Mouse (Mus musculus) stomach, postnatal 0 days (tissue): ENCODE measurements around the gene E330017A01Rik. TPM values are rescaled to one million over a fixed set of nuclear protein-coding genes. Genes with fewer than 3 reads are reported as not detected.

Experiments used
- ATAC-seq: fragments of 200-750 bp; cut with Nextera tagmentation; 2 replicates; pipeline ENCODE4 v1.8.0; 2017; ENCODE audit not compliant: low FRiP score, low TSS enrichment
- DNase-seq: peaks from one replicate; pipeline ENCODE4 v3.0.0-alpha.2; 2016; ENCODE audit warnings: low spot score
- H3K27ac ChIP-seq: fragments of 300-500 bp; sonication (generic); replicated peaks from 2 replicates; pipeline ENCODE4 v1.5.1; 2014; ENCODE audit warnings: mild to moderate bottlenecking, control low read depth
- H3K27me3 ChIP-seq: fragments of 300-500 bp; sonication (generic); 2 replicates; pipeline ENCODE4 v1.6.1; 2014; ENCODE audit warnings: low read length; ENCODE audit not compliant: control insufficient read depth, insufficient read depth
- H3K36me3 ChIP-seq: fragments of 300-500 bp; sonication (generic); 2 replicates; pipeline ENCODE4 v1.6.1; 2014; ENCODE audit warnings: low read length, mixed read lengths; ENCODE audit not compliant: control insufficient read depth, insufficient read depth
- H3K4me1 ChIP-seq: fragments of 300-500 bp; sonication (generic); replicated peaks from 2 replicates; pipeline ENCODE4 v1.6.1; 2014; ENCODE audit warnings: antibody characterized with exemption; ENCODE audit not compliant: control insufficient read depth, insufficient read depth
- H3K4me2 ChIP-seq: fragments of 300-500 bp; sonication (generic); replicated peaks from 2 replicates; pipeline ENCODE4 v1.6.1; 2014; ENCODE audit warnings: low read depth, mild to moderate bottlenecking, control low read depth, moderate library complexity
- H3K4me3 ChIP-seq: fragments of 300-500 bp; sonication (generic); 2 replicates; pipeline ENCODE4 v1.5.1; 2014; ENCODE audit warnings: low read depth, low read length, control low read depth
- H3K9ac ChIP-seq: fragments of 300-500 bp; sonication (generic); 2 replicates; pipeline ENCODE4 v1.6.1; 2014; ENCODE audit warnings: mild to moderate bottlenecking, low read length, control low read depth, mixed read lengths
- H3K9me3 ChIP-seq: fragments of 300-500 bp; sonication (generic); 2 replicates; pipeline ENCODE4 v1.6.1; 2016; ENCODE audit warnings: low read length; ENCODE audit not compliant: control insufficient read depth
- CTCF ChIP-seq: IDR thresholded peaks from 2 replicates; pipeline ENCODE4 v1.5.1; 2016; ENCODE audit warnings: antibody characterized with exemption, low read depth, mild to moderate bottlenecking, moderate library complexity
- EP300 ChIP-seq: optimal IDR thresholded peaks from 2 replicates; pipeline ENCODE3; 2016; ENCODE audit warnings: antibody characterized with exemption
- WGBS: fragments of 180-500 bp; shearing (Covaris S2); extraction: QIAGEN DNeasy Blood & Tissue Kit; methylation state at CpG from one replicate; pipeline ENCODE4 v1.1.7; 2014; 5-methylcytosine and 5-hydroxymethylcytosine counted together
- polyA plus RNA-seq: library from polyadenylated mRNA; unstranded; fragments of >200 nt; fragmentation: Nextera tagmentation; extraction: Ambion mirVana; gene quantifications from 2 replicates; pipeline ENCODE4 v1.2.1, GENCODE M21; 2015

The E330017A01Rik gene
- polyA plus RNA-seq, 1 experiment from 2014 or later = not detected

DNA sequence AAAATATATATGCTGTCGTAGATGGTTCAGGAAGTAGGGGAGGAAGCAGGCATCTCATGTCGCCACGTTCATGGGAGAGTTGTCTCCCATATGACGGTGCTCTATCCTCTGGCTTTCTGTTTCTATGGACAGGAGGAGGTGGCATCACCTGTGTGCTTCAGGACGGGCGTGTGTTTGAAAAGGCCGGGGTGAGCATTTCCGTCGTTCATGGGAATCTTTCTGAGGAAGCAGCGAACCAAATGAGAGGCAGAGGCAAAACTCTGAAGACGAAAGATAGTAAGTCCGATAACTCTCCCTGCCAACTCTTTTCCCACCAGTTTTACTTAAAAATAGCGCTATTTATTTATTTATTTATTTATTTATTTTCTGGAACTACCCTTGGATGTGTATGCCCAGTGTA lies 33.9 kb upstream of the E330017A01Rik start:
- Histone ChIP-seq H3K9ac (no peak overlapping the region), H3K4me2 (no peak overlapping the region), H3K4me1 (no peaks in the 10 kb centered on the region), H3K27ac (no peak overlapping the region), H3K4me3 (no peak overlapping the region), H3K9me3 (no peaks in the 10 kb centered on the region), H3K27me3 (no peaks in the 10 kb centered on the region), H3K36me3 (peaks cover 10% of the 10 kb centered on the region; the same call in 1 of the 2 replicates)
- TF ChIP-seq EP300 (no peak), CTCF (no peak)
- DNase-seq (no peak), ATAC-seq (no peak)
- WGBS = 89% methylated on average over 13 of the region's 13 CpGs

DNA sequence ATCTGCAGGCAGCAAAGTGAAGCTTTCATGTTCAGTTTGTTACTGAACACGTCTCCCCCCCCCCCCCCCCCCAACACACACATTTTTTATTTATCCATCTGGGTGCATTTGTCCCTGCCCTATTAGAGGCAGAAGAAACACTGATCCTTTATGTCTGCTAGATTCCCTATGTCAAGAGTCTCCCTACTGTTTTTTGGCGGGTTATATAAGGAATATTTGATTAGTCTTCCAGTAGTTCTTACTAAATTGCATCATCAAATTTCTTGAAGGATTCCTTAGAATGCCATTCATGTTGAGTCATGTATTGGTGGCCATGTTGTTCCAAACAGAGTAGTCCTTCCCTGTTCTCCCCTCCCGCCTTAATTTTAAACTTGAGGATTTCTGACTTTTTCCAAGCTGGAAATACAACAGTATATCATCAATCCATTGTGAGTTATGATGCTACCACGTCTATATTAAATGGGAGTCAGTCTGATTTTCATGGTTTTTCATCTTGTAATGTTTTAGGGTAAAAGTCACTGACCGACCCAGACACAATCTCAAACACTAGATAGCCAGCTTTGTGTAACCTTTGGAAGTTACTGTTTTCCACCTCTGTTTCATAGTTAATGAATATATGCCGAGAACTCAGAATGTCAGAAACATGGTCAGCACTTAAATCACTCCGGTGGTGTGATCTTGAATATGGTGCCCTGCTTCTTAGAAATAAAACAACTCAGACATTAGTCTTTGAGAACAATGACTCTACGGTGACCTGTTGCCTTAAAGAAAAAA lies 32.9 kb upstream of the E330017A01Rik start:
- Histone ChIP-seq H3K4me2 (peak overlapping the region; percentile 87), H3K9me3 (no peaks in the 10 kb centered on the region), H3K27me3 (no peaks in the 10 kb centered on the region), H3K4me1 (no peaks in the 10 kb centered on the region), H3K9ac (no peak overlapping the region), H3K4me3 (peak overlapping the region; percentile 98), H3K27ac (no peak overlapping the region), H3K36me3 (peaks cover 8% of the 10 kb centered on the region; the same call in 1 of the 2 replicates)
- 59% methylated on average over 8 of the region's 8 CpGs for WGBS
- DNase-seq (no peak), ATAC-seq (no peak)
- no peak for TF ChIP-seq EP300
- no peak for TF ChIP-seq CTCF

DNA sequence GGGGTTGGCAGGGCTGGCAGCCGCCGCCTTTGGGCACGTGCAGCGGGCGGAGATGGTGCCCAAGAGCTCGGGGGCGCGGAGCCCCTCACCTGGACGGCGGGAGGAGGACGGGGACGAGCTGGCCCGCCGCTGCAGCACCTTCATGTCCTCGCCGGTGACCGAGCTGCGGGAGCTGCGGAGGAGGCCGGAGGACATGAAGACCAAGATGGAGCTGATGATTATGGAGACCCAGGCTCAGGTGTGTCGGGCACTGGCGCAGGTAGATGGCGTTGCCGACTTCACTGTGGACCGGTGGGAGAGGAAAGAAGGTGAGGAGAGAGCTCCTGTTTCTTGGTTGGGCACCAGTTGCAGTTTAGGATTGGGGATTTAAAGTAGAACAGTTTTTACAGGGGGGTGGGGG lies 32.1 kb upstream of the E330017A01Rik start:
- peak; percentile 70 for DNase-seq
- Histone ChIP-seq H3K27ac (peak overlapping the region; percentile 84), H3K27me3 (no peaks in the 10 kb centered on the region), H3K4me2 (peak overlapping the region; percentile 87), H3K36me3 (peaks cover 8% of the 10 kb centered on the region; the same call in 1 of the 2 replicates), H3K9ac (peak overlapping the region; percentile 83), H3K9me3 (no peaks in the 10 kb centered on the region), H3K4me3 (peak overlapping the region; percentile 98), H3K4me1 (no peaks in the 10 kb centered on the region)
- under 1% methylated on average over 25 of the region's 25 CpGs for WGBS
- peak; percentile 53 for ATAC-seq
- TF ChIP-seq CTCF (peak; percentile 50), EP300 (no peak)

DNA sequence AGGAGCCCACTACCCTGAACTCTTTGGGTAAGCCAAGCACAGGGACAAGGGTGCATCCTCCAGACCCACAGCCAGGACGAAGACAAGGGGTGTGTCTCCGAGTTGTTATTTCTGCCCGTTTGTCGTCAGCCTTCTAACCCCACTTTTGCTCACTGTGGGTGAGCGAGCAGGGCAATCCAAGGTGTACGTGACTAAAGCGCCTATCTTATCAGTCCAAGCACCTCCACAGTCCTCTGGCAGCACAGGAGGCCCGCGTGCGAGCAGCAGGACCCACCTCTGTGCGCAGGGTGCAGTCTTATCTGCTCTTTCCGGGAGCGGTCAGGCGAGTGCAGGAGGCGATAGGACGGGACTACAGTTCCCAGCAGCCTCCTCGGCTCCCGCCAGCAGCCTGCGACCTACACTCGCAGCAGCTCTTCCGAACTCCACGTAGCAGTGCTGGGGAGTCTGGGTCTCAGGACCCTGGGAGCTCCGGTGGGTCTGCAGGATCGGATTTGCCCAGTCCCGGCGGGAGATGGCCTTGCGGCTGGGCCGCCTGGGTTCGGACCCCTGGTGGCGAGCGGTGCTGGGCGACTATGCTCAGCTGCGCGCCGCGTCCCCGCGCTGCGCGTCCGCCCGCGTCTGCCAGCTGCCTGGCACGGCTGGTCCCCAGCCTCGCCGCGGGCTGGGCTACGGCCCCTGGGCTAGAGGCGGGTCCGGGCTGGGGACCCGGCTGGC lies 31.5 kb upstream of the E330017A01Rik start, which contains the start of gene Cpox:
Cpox (plus strand) TSS at position 376 of the 714 bp plus-strand sequence.
- Histone ChIP-seq H3K4me2 (peak within 1 kb of the TSS; percentile 87), H3K4me3 (peak within 1 kb of the TSS; percentile 98), H3K27me3 (no peaks in the 10 kb centered on the region), H3K27ac (peak within 1 kb of the TSS; percentile 84), H3K9ac (peak within 1 kb of the TSS; percentile 83), H3K9me3 (no peaks in the 10 kb centered on the region), H3K4me1 (no peaks in the 10 kb centered on the region), H3K36me3 (peaks cover 6% of the 10 kb centered on the region; the same call in 1 of the 2 replicates)
- no peak for TF ChIP-seq EP300
- peak; percentile 47 for TF ChIP-seq CTCF
- DNase-seq (peak; percentile 91), ATAC-seq (peak; percentile 99)
- WGBS = under 1% methylated on average over 51 of the region's 51 CpGs

DNA sequence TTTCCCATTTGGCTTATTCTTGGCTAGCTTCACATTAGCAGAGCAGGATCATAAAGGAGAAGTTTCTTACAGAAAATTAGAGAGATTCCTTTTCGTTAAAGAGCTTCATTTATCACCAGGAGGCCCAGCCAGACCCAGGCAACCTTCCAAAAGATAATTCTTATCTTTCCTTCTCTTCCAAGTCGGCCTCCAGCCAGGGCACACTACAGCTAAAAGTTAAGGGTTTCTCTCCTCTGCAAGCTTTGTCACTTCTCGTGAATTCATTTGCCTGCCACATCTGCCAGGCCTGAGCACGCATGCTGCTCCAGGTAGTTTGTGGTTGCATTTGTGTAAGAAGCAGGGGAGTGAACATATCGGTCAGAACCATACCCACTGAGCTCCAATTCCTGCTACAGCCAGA lies 30.7 kb upstream of the E330017A01Rik start:
- Histone ChIP-seq H3K9me3 (no peaks in the 10 kb centered on the region), H3K9ac (no peak overlapping the region), H3K27ac (peak overlapping the region; percentile 84; the same call in 1 of the 2 replicates), H3K36me3 (no peaks in the 10 kb centered on the region; the same call in 1 of the 2 replicates), H3K4me1 (no peaks in the 10 kb centered on the region), H3K4me2 (peak overlapping the region; percentile 87), H3K27me3 (no peaks in the 10 kb centered on the region), H3K4me3 (peak overlapping the region; percentile 98; the same call in 1 of the 2 replicates)
- TF ChIP-seq EP300 (no peak), CTCF (no peak)
- ATAC-seq = no peak
- WGBS = 32% methylated on average over 5 of the region's 5 CpGs
- peak; percentile 25 for DNase-seq
